Mouse (Mus musculus) erythroid progenitor cell, adult 5-6 weeks (primary cell): Measurements from ENCODE around the gene Tomm22. TPM values are rescaled to one million over a fixed set of nuclear protein-coding genes. Genes with fewer than 3 reads are reported as not detected.

ENCODE experiments used
- ATAC-seq: replicated peaks from 2 replicates; pipeline ENCODE4 v1.8.0; 2016; ENCODE audit warnings: moderate number of reproducible peaks, mild to moderate bottlenecking, moderate TSS enrichment, inconsistent platforms; ENCODE audit not compliant: poor library complexity, low FRiP score, severe bottlenecking
- total RNA-seq, 2 experiments: library from RNA; stranded (forward) in 1 of 2; stranded (reverse) in 1 of 2; fragments of 150-400 nt in 1 of 2; fragments of 186-747, 209-891 nt in 1 of 2; gene quantifications; 2 replicates each; pipeline versions ENCODE4 v1.2.3 to v1.2.4; 2015 to 2017; ENCODE audit warnings: low replicate concordance in 2 of 2

Gene Tomm22
- total RNA-seq, 2 experiments from 2014 or later, result 62.5 to 70.8 TPM

DNA sequence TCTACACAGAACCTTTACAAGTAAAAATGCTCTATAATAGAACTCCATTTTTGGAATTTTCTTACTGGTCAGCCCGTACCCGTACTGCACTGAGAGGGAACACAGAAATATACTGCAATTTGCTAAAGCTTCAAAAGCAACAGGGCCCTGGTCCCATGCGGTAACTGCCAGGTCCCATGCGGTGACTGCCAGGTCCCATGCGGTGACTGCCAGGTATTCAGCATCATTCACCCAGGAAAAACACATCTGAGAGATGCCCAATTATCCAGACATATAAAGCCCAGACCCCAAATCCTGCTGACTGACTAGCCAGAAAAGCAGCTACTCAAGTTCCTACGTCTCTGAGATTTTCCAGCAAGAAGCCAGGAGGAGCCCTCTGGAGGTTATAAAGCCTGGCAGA is 14.0 kb downstream of the Tomm22 start:
- ATAC-seq, result no peak

DNA sequence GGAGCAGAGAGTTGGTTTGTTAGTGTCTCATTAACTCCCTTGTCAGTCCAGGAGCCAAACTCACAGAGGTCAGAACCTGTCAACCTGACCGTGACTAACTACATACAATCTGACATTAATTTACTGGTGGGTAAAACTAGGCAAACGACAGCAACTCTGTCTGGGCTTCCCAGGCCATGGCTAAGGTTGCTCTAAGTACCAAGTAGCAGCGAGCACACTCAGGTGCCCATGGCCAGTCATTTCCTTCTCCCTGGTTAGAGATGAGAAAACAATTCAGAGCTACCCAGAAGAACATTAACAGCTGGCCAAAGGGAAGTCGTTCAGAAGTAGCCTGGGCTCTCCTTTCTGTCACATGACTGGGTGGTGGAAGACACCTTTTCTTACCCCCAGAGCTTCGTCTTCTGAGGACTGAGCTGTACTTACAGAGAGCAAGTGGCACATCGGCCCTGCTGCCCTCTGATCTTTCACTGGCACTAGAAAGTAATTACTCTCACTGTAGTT is 14.5 kb downstream of the Tomm22 start:
- ATAC-seq, result no peak

DNA sequence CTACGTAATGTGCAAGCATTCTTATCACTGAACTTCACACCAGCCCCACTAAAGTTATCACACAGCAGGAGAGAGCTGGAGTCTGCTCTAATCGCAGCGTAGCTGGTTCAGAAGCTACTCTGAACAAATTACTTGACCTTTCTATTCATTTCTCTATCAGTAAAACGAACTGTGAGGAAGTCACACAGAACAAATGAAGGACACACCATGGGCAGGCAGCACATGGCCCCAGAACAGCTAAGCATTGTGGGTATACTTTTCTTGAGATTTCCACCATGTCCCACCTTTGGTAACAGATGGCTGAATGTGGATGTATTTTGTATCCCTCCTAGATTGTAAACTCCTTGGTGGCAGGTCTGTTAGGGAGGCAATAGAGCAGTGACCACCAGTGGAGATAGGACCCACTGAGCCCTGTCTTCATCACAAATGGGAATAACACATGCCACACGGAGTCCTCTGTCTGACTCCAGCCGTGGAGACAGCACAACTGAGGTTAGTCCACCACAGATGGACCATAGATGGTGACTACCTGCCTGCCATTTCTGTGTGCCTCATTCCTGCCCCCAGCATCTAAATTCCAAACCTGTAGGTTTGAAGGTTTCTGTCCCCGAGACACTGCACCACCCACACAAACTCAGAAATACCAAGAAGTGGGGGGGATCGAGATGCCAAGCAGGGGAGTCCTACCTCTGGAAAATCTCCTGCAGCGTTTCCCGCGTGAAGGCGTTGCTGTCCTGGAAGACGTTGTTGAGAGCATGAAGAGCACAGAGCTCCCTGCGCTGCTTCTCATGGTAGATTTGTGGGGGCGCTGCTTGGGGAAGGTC is 15.6 kb downstream of the Tomm22 start:
- no peak for ATAC-seq

DNA sequence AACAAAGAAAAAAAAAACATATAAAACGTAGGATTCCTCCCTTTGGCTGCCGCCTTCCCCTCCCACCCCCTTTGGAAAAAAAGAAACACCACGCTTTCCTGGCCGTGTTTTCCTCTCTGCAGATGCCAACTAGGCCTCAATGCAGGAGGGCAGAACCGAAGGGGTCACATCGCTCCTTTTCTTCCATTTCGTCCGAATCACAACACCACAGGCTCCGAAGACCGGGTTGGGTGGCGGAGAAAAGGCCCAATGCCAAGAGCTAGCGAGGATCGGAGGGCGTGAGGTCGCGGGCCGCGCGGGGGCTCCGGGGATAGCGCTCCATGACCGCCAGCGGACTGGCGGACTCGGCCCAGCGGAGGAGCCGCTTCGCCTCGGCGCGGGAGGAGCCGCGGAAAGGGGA is 16.5 kb downstream of the Tomm22 start:
- no peak for ATAC-seq

DNA sequence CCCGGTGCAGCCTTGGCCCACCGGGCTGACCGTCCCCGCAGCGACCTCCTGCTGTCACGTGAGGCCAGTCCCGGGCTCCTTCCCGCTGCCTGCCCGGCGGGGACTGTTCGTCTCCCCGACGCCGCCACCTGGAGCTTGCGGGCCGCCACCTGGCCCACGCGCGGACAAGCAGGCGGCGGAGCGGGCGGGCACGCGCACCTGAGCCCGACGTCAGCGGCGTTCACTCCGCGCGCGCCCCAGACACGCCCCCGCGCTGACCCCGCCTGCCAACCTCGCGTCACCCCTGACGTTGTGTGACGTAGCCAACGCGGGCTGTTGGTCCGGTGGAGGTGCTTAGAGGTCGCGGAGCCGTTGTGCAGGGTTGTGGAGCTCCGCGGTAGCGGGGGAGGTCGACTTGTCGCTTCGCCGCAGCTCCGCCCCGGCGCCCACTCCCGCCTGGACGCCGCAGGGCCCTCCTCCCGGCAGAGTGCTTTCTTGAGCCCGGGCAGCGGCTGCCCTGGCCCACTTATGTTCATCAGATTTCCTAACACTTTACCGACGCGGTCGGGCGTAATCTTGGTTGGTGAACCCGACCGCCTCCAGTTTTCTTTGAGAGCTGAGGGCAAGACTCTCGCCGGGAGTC is 17.1 kb downstream of the Tomm22 start, which contains the start of gene Josd1:
Gene Josd1 (minus strand): TSS at position 274 of the 622 bp plus-strand sequence.
- ATAC-seq, result peak; percentile 63

DNA sequence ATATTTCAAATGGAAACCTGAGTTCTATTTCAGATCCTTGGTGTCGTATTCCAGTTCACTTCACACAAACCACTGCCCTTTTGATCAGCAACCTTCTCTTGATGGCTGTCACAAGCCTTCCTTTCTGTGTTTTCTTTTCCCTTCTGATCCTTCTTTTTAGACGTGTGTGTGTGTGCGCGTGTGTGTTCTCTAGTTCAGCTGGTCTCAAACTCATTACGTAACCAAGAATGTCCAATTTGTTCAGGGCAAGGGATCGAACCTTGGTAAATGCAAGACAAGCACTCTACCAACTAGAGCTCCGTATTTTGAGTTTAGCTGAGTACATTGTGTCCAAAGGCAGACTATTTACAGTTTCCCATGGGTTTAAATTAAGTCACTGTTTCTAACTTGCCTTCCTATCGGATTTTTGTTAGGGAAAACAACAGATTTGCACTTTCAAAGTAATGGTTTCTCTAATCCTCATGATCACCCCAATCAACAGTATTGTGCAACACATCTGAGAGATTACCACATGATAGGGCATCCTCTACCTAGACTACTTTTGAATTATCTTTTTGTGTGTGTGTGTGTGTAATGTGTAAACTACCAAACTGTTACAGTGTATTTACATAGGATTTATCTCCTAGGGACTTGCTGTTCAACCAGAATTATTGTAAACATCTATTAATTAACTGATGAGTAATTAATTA is 17.8 kb downstream of the Tomm22 start:
- no peak for ATAC-seq

DNA sequence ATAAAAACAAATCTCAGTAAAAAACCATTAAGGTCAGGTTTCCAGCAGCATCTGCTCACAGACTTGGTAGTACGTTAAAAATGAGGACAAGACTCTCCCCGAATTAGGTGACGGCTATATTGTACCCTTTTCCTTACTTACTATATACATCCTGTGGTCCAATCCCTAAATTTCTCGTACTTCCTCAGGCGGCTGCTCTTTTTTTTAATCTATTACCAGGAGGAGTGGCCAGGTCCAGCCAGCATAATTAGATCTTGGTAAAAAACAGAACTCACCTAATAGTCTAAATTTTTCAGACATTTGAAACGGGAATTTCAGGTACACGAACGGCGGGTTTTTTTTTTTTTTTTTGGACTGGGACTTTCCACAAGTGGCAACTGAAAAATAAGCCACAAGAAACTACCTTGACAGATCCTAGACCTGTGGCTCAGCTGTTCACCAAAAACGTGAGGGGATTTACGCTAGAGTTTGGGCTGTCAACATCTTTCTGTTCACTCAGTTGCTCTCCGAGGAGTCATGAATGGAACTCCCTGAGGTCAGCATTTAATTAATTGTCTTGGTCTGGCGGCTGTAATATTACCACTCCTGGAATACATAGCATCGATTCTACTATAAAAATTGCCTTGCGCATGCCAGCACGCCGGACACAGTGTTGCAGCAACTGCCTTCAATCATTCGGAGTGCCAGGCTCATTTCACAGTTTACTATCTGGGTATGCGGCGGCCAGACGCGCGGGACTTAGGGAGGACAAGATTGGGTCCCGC is 19.2 kb downstream of the Tomm22 start:
- no peak; the same call in 1 of the 2 replicates for ATAC-seq

DNA sequence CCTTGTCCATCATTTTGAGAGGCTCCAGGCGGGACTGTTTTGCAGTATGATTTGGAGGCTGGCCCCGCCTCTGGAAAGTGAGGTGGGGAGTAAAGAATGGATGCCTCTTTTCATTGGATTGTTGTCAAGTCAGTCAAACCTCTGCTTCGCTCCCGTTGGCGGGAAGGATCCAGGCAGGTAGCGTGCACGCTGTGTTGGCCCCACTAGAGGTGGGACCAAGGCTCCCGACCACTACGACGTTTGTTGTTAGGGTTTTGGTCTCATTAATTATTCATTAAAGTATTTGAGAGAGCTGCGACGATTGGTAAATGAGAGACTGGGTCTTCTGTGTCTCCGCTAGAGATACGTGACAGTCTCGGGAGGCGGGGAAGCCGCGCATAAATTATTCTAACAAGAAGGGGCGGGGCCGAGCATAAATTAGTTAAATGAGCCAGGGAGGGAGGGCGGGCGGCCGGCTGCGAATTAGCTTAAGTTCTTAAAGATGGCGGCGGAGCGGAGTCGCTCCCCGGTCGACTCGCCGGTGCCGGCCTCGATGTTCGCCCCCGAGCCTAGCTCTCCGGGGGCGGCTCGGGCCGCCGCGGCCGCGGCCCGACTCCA is 19.9 kb downstream of the Tomm22 start, which contains the start of gene Gtpbp1:
Gene Gtpbp1 (plus strand): TSS at position 420 of the 597 bp plus-strand sequence.
- peak; percentile 74 for ATAC-seq

DNA sequence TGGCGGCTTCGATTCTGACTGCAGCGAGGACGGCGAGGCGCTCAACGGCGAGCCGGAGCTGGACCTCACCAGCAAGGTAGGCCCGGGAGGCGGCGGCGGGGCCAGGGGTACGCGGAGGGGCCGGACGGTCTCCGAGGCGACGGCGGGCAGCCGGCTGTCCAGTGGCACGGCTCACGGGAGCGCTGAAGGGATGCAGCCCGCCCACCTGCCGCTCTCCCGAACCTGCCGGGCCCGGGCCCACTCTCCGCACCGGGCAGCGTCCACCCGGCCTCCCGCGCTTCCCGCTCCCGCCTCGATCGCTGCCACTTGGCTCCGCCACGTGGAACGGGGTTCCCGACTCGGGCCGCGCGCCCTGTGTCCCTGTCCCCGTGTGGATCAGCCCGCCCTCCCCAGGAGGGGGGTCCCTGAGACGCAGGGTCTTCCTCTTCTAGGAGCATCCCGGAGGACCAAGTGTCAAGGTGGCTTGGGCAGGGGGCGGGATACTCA is 20.4 kb downstream of the Tomm22 start:
- no peak for ATAC-seq

DNA sequence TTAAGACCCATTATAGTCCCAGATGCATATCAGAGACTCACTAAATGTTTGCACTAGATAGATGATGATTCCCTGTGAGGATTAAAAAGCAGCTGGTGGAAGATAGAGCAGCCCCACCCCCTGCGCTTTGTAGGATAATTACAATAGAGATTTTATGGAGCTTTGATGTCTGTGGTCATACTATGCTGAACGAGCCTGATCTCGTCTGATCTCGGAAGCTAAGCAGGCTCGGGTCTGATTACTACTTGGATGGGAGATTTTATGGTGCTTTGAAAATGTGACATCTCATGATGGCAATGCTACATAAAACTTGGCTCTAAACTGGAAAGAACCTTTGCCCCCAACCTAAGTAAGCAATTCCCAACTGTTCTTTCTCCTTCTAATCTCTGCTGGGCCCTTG is 21.7 kb downstream of the Tomm22 start:
- no peak for ATAC-seq

DNA sequence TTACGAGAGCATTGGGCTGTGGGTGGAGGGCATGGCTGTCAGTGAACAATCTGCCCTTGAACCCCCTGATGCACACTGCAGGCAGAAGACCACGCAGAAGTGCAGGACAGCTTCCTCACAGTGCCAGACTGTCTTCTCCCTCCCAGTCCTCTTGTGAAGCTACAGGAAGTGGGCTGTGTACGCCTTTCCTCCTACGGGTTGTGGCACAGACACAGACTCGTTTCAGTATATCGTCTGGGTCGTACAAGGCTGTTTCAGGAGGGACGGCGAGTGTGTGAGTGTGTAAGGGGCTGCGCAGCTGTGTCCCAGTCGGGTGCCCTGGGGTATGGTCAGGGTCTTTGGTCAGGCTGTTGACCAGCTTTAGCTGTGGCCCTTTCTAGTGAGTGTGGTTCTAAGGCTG is 23.1 kb downstream of the Tomm22 start:
- no peak for ATAC-seq

DNA sequence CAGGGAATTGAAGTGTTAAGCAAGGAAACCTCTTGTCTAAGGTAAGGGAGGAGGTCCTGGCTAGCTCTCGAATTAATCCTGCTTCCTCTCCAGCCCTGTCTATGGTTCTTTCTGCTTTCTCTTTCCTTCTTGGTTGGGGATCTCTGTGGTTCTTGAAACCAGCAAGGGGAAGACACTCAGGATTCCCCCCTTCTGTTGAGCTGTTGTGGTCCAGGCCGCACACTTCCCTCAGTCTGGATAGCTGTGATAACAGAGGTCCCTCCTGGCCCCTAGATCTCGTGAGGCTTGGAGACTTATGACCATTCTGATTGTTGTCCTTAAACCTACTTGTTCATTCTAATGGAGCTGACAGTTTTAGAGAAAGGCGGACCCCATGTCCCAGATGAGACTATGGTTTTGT is 23.9 kb downstream of the Tomm22 start:
- ATAC-seq, result peak; percentile 41

DNA sequence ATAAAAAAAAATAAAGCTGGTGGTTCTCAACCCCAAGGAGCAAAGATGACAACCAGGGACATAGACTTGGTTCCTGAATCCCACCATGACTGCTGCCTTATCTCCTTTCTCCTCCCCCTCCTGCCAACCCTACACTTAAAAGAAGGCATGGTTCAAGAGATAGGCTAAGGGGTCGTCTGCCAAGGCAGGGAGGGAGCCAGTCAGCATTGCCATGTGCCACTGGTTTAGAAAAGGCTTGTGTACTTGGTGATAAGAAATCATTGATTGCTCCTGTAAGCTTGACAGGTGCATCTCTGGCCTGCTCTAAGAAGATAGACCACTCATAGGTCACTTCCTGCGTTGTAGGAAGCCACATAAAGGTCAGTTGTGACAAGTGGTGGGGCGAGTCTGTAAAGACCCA is 24.9 kb downstream of the Tomm22 start:
- no peak for ATAC-seq

DNA sequence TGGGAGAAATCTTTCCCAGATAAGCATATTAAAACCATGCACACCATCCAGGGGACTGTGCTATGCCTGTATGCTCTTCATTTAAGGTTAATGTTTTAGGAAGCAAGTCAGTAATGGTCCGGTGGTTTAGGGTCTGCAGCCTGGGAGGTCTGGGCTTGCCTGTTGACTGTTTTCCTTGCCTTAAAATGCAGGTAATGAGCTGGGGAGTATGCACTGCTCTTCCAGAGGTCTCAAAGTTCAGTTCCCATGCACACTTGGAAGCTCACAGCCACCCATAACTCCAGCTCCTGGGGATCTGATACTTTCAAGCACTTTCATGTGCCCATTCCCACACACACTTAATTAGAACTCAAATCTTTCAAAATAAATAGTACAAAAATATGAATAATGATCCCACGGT is 25.8 kb downstream of the Tomm22 start:
- ATAC-seq, result no peak

DNA sequence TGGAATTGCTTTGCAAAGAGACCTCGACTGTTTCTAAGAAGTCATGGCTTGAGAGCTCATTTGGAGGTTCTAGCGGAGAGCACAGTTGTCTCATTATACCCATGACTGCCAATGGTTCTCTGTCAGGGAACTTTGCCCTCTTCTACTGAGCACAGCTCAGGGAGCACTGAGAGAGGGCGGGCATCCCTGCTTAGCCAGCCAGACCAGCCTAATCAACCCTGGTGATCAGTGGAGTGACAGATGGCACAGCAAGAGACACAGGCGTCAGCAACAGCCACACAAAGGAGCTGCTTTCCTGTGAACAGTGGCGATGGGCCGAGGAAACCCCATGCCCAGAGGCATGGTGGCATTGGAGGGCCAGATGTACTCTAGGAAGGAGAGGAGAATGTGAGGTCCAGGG is 26.4 kb downstream of the Tomm22 start:
- no peak for ATAC-seq

DNA sequence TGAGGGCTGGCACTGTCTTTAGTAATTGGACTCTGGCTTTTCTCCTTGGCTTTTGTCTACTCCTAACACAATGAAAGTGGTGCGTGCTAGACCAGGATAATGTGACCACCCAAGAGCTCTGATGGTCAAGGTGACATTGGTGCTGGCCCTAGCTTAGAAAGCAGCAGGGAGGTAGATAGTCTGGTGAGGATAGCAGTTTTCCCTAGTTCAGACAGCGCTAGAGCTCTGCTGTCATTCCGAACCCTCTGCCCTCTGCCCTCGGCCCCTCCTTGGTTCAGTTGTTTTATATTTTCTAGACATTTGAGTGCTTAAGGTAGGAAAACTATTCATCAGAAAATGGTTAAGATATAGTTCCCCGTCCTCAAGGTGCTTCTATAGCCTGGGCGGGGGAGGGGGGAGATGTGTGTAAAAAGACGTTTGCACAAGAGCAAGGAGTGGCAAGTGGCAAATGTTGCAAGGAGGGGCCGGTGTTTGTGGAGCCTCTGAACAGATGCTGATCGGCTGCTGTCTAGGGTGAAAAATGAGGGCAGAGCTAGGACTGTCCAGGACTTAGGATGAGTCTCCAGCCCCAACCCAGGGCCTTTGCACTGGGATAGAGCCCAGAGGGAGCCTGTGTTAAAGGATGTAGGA is 27.0 kb downstream of the Tomm22 start:
- no peak for ATAC-seq

DNA sequence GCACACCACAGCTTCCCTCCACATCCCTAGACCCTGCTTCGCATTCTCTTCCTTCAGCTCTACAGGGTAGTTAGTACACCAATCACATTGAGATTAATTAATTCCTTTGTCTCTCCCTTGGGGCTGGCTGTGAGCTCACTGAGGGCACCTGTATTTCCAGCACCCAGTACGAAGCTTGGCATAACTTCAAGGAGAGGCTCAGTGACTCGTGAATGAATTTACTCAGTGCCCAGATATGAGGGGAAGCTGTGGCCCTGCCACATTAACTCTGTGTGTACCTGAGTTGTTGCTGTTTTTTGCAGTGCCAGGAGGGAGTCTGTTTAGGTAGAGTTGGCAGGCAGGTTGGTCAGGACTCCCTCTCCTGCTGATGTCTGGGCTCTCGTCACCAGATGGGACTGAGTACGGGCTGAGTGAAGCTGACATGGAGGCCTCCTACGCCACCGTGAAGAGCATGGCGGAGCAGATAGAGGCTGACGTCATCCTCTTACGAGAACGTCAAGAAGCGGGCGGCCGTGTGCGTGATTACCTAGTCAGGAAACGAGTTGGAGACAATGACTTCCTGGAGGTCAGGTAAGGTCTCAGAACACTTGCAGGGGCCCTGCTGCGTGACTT is 36.0 kb downstream of the Tomm22 start:
- no peak for ATAC-seq

DNA sequence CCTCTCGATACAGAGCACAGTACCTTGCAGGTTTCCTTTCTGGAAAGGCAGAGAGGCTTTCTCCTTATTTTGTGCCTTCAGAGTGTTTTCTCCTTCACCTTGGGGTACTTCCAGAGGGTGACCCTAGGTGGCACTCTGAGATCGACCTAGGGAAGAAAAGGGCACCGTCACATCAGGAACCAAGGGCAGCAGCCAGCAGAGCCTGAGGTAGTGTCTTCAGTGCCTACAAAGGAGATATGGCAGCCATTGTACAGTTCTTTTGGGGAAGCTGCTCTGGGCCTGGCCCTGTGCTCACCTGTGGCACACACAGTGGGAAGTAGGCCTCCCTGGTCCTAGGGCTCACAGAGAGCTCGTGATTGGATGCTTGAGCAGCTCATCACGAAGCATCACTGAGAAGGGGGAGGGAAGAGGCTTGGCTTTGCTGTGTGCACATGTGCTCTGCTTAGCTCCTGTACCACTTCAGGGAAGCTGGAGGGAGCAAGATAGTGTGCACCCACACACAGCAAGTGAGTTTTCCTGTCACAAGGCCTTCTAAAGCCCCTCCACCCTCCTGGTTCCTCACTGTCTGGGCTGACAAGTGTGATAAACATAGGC is 37.7 kb downstream of the Tomm22 start:
- 0 out of 2 replicates have a peak, but pooled peaks have one; percentile 32 for ATAC-seq
